Mouse (Mus musculus) kidney, embryonic 16.5 days (tissue): ENCODE measurements around the gene Spen. TPM values are rescaled to one million over a fixed set of nuclear protein-coding genes. Genes with fewer than 3 reads are reported as not detected.
A peak's percentile ranks its signal among the peaks of the same experiment; 100 is the strongest.

Experiments used
- ATAC-seq: fragments of 200-750 bp; cut with Nextera tagmentation; 2 replicates; pipeline ENCODE4 v1.8.0; 2017; ENCODE audit warnings: moderate TSS enrichment; ENCODE audit not compliant: low FRiP score, low TSS enrichment
- H3K27ac ChIP-seq: fragments of 300-500 bp; sonication (generic); 2 replicates; pipeline ENCODE4 v1.5.1; 2014; ENCODE audit warnings: low read length
- H3K27me3 ChIP-seq: fragments of 300-500 bp; sonication (generic); 2 replicates; pipeline ENCODE4 v1.6.1; 2014; ENCODE audit warnings: low read length, control low read depth, mixed read lengths; ENCODE audit not compliant: insufficient read depth
- H3K36me3 ChIP-seq: fragments of 300-500 bp; sonication (generic); 2 replicates; pipeline ENCODE4 v1.6.1; 2014; ENCODE audit warnings: low read length, control low read depth, mixed read lengths; ENCODE audit not compliant: insufficient read depth
- H3K4me1 ChIP-seq: fragments of 300-500 bp; sonication (generic); 2 replicates; pipeline ENCODE4 v1.6.1; 2014; ENCODE audit warnings: low read length, control low read depth, mixed read lengths; ENCODE audit not compliant: insufficient read depth
- H3K4me2 ChIP-seq: fragments of 300-500 bp; sonication (generic); replicated peaks from 2 replicates; pipeline ENCODE4 v1.6.1; 2014; ENCODE audit warnings: low read depth, low read length
- H3K4me3 ChIP-seq: fragments of 300-500 bp; sonication (generic); 2 replicates; pipeline ENCODE4 v1.5.1; 2014; ENCODE audit warnings: mild to moderate bottlenecking, low read length
- H3K9ac ChIP-seq: fragments of 300-500 bp; sonication (generic); replicated peaks from 2 replicates; pipeline ENCODE4 v1.6.1; 2014; ENCODE audit warnings: low read length
- H3K9me3 ChIP-seq: fragments of 300-500 bp; sonication (generic); 2 replicates; pipeline ENCODE4 v1.6.1; 2016; ENCODE audit warnings: low read length, control low read depth
- WGBS: fragments of 180-500 bp; shearing (Covaris S2); extraction: QIAGEN DNeasy Blood & Tissue Kit; methylation state at CpG from one replicate; pipeline ENCODE4 v1.1.7; 2014; 5-methylcytosine and 5-hydroxymethylcytosine counted together
- polyA plus RNA-seq: library from polyadenylated mRNA; unstranded; fragments of >200 nt; fragmentation: Nextera tagmentation; extraction: Ambion mirVana; gene quantifications from 2 replicates; pipeline ENCODE4 v1.2.1, GENCODE M21; 2015

Spen gene
- polyA plus RNA-seq, 1 experiment from 2014 or later, result 10.5 TPM

- no peak overlapping the region for H3K4me3 ChIP-seq
- H3K36me3 ChIP-seq, result peaks cover 39% of the 10 kb centered on the region
- H3K9me3 ChIP-seq, result no peaks in the 10 kb centered on the region
- peaks cover 12% of the 10 kb centered on the region for H3K4me1 ChIP-seq
- no peak for ATAC-seq
- no peak overlapping the region for H3K27ac ChIP-seq
- no peak overlapping the region for H3K9ac ChIP-seq
- H3K4me2 ChIP-seq, result no peak overlapping the region
- H3K27me3 ChIP-seq, result no peaks in the 10 kb centered on the region
- 91% methylated on average over 9 of the region's 9 CpGs for WGBS
Measured at GRCm38 (mm10) chr4:141451916-141452450, 86.4 kb downstream of the Spen start.

GRCm38 (mm10) chr4:141451251-141451650 is 87.1 kb downstream of the Spen start:
- ATAC-seq, result no peak
- no peaks in the 10 kb centered on the region for H3K27me3 ChIP-seq
- no peak overlapping the region for H3K27ac ChIP-seq
- H3K4me1 ChIP-seq, result peaks cover 15% of the 10 kb centered on the region
- H3K4me3 ChIP-seq, result no peak overlapping the region
- H3K36me3 ChIP-seq, result peaks cover 40% of the 10 kb centered on the region
- H3K4me2 ChIP-seq, result no peak overlapping the region
- H3K9ac ChIP-seq, result no peak overlapping the region
- H3K9me3 ChIP-seq, result no peaks in the 10 kb centered on the region
- WGBS, result 89% methylated on average over 2 of the region's 2 CpGs

GRCm38 (mm10) chr4:141446211-141446610 is 92.2 kb downstream of the Spen start:
- 72% methylated on average over 7 of the region's 7 CpGs for WGBS
- no peak overlapping the region for H3K27ac ChIP-seq
- peaks cover 21% of the 10 kb centered on the region for H3K4me1 ChIP-seq
- peaks cover 29% of the 10 kb centered on the region for H3K36me3 ChIP-seq
- H3K9ac ChIP-seq, result no peak overlapping the region
- H3K4me3 ChIP-seq, result no peak overlapping the region
- ATAC-seq, result no peak
- H3K27me3 ChIP-seq, result no peaks in the 10 kb centered on the region
- H3K4me2 ChIP-seq, result no peak overlapping the region
- no peaks in the 10 kb centered on the region for H3K9me3 ChIP-seq

GRCm38 (mm10) chr4:141445328-141445720 is 93.1 kb downstream of the Spen start:
- peak overlapping the region; percentile 83 for H3K4me2 ChIP-seq
- no peak for ATAC-seq
- H3K4me1 ChIP-seq, result peaks cover 21% of the 10 kb centered on the region
- H3K4me3 ChIP-seq, result peak overlapping the region; percentile 98
- H3K27ac ChIP-seq, result no peak overlapping the region
- WGBS, result 6% methylated on average over 14 of the region's 14 CpGs
- H3K9ac ChIP-seq, result peak overlapping the region; percentile 99
- no peaks in the 10 kb centered on the region for H3K27me3 ChIP-seq
- no peaks in the 10 kb centered on the region for H3K9me3 ChIP-seq
- peaks cover 28% of the 10 kb centered on the region for H3K36me3 ChIP-seq

- Histone ChIP-seq H3K27ac (peak within 1 kb of the TSS; percentile 71), H3K9me3 (no peaks in the 10 kb centered on the region), H3K4me3 (peak within 1 kb of the TSS; percentile 98), H3K4me2 (peak within 1 kb of the TSS; percentile 83), H3K9ac (peak within 1 kb of the TSS; percentile 99), H3K27me3 (no peaks in the 10 kb centered on the region), H3K4me1 (peaks cover 21% of the 10 kb centered on the region), H3K36me3 (peaks cover 26% of the 10 kb centered on the region)
- WGBS, result under 1% methylated on average over 84 of the region's 102 CpGs
- peak; percentile 91 for ATAC-seq
Measured at GRCm38 (mm10) chr4:141444451-141445327, 93.7 kb downstream of the Spen start, which contains the start of gene Zbtb17. Gene Zbtb17, plus strand, starts transcription at chr4:141444654.

- H3K9me3 ChIP-seq, result no peaks in the 10 kb centered on the region
- H3K4me3 ChIP-seq, result peak overlapping the region; percentile 98
- H3K27me3 ChIP-seq, result no peaks in the 10 kb centered on the region
- no peak for ATAC-seq
- H3K4me1 ChIP-seq, result peaks cover 21% of the 10 kb centered on the region
- peaks cover 17% of the 10 kb centered on the region for H3K36me3 ChIP-seq
- peak overlapping the region; percentile 69 for H3K4me2 ChIP-seq
- peak overlapping the region; percentile 55; the same call in 1 of the 2 replicates for H3K27ac ChIP-seq
- WGBS, result 40% methylated on average over 11 of the region's 11 CpGs
- peak overlapping the region; percentile 99 for H3K9ac ChIP-seq
Measured at GRCm38 (mm10) chr4:141443641-141444429, 94.6 kb downstream of the Spen start.

- no peak overlapping the region for H3K9ac ChIP-seq
- no peak overlapping the region for H3K4me2 ChIP-seq
- no peaks in the 10 kb centered on the region for H3K36me3 ChIP-seq
- H3K4me1 ChIP-seq, result peaks cover 17% of the 10 kb centered on the region
- H3K9me3 ChIP-seq, result no peaks in the 10 kb centered on the region
- ATAC-seq, result no peak
- no peaks in the 10 kb centered on the region for H3K27me3 ChIP-seq
- no peak overlapping the region for H3K27ac ChIP-seq
- no peak overlapping the region for H3K4me3 ChIP-seq
Measured at GRCm38 (mm10) chr4:141440877-141441276, 97.5 kb downstream of the Spen start.

- WGBS, result 73% methylated on average over 12 of the region's 12 CpGs
- Histone ChIP-seq H3K36me3 (no peaks in the 10 kb centered on the region), H3K27me3 (no peaks in the 10 kb centered on the region), H3K4me2 (no peak overlapping the region), H3K9me3 (no peaks in the 10 kb centered on the region), H3K27ac (no peak overlapping the region), H3K4me1 (peaks cover 9% of the 10 kb centered on the region; the same call in 1 of the 2 replicates), H3K4me3 (no peak overlapping the region), H3K9ac (no peak overlapping the region)
- no peak for ATAC-seq
Measured at GRCm38 (mm10) chr4:141439083-141439803, 99.2 kb downstream of the Spen start.

- H3K4me1 ChIP-seq, result no peaks in the 10 kb centered on the region
- H3K36me3 ChIP-seq, result no peaks in the 10 kb centered on the region
- no peaks in the 10 kb centered on the region for H3K9me3 ChIP-seq
- no peak within 1 kb of the TSS for H3K27ac ChIP-seq
- no peak for ATAC-seq
- WGBS, result 79% methylated on average over 1 of the region's 1 CpGs
- no peak within 1 kb of the TSS for H3K4me2 ChIP-seq
- H3K4me3 ChIP-seq, result no peak within 1 kb of the TSS
- no peaks in the 10 kb centered on the region for H3K27me3 ChIP-seq
- no peak within 1 kb of the TSS for H3K9ac ChIP-seq
Measured at GRCm38 (mm10) chr4:141435974-141436373, 102.4 kb downstream of the Spen start, which contains the start of gene Srarp. Gene Srarp, minus strand, starts transcription at chr4:141436105.
